Mouse (Mus musculus) CH12.LX (cell line): ENCODE measurements around the gene Ier3. TPM values are rescaled to one million over a fixed set of nuclear protein-coding genes. Genes with fewer than 3 reads are reported as not detected.

ENCODE experiments used
- DNase-seq: peaks from one replicate; pipeline ENCODE4 v3.0.0-alpha.2; 2013; ENCODE audit errors: extremely low read depth
- H3K27ac ChIP-seq: 2 replicates; pipeline ENCODE4 v1.5.1; 2012; ENCODE audit warnings: low read depth, mild to moderate bottlenecking, control low read depth, moderate library complexity; ENCODE audit not compliant: insufficient read depth
- H3K27me3 ChIP-seq: replicated peaks from 2 replicates; pipeline ENCODE3; 2012; ENCODE audit warnings: inconsistent platforms
- H3K36me3 ChIP-seq, 2 experiments: replicated peaks in 1 of 2; 2 replicates each; pipeline versions ENCODE3 to v1.6.1; 2012; ENCODE audit warnings: inconsistent platforms in 1 of 2, low read length in 1 of 2, mild to moderate bottlenecking in 1 of 2, mixed read lengths in 1 of 2, moderate library complexity in 1 of 2; ENCODE audit not compliant: control insufficient read depth in 1 of 2, insufficient read depth in 1 of 2
- H3K4me1 ChIP-seq, 2 experiments: 2 replicates each; pipeline ENCODE4 v1.6.1; 2012; ENCODE audit warnings: inconsistent platforms in 1 of 2, moderate library complexity in 1 of 2; ENCODE audit not compliant: insufficient read depth in 2 of 2, control insufficient read depth in 1 of 2
- H3K4me2 ChIP-seq: 2 replicates; pipeline ENCODE4 v1.6.1; 2012; ENCODE audit warnings: low read depth, mild to moderate bottlenecking, control low read depth; ENCODE audit not compliant: poor library complexity, insufficient read depth, severe bottlenecking
- H3K4me3 ChIP-seq, 3 experiments: fragments of 150-350 bp in 1 of 3; sonication (generic) in 1 of 3; replicated peaks in 1 of 3; 2 replicates each; pipeline versions ENCODE3 to v1.5.1; 2011 to 2012; ENCODE audit warnings: low read depth in 2 of 3, low read length in 2 of 3, mild to moderate bottlenecking in 2 of 3, moderate library complexity in 2 of 3, control low read depth in 1 of 3, improper control_type of control experiment in 1 of 3, inconsistent platforms in 1 of 3, mixed read lengths in 1 of 3; ENCODE audit not compliant: poor library complexity in 1 of 3
- H3K79me2 ChIP-seq: replicated peaks from 2 replicates; pipeline ENCODE4 v1.6.1; 2012; ENCODE audit warnings: mild to moderate bottlenecking, moderate library complexity; ENCODE audit not compliant: control insufficient read depth, poor library complexity, insufficient read depth, severe bottlenecking; ENCODE audit errors: extremely low read depth
- H3K9ac ChIP-seq: 2 replicates; pipeline ENCODE4 v1.6.1; 2012; ENCODE audit warnings: low read depth, mild to moderate bottlenecking, control low read depth, moderate library complexity; ENCODE audit not compliant: insufficient read depth
- H3K9me3 ChIP-seq: replicated peaks from 2 replicates; pipeline ENCODE3; 2012; ENCODE audit warnings: low read length, inconsistent platforms, mixed read lengths
- BHLHE40 ChIP-seq: IDR thresholded peaks from 2 replicates; pipeline ENCODE4 v1.6.1; 2011; ENCODE audit warnings: mild to moderate bottlenecking, low read depth, low read length, improper control_type of control experiment
- GABPA ChIP-seq: IDR thresholded peaks from 2 replicates; pipeline ENCODE4 v1.6.1; 2012; ENCODE audit warnings: low read depth, low read length, improper control_type of control experiment, inconsistent platforms; ENCODE audit not compliant: insufficient replicate concordance
- JUND ChIP-seq: conservative IDR thresholded peaks from 2 replicates; pipeline ENCODE4 v1.6.1; 2011; ENCODE audit warnings: low read depth, low read length, improper control_type of control experiment
- RCOR1 ChIP-seq: conservative IDR thresholded peaks from 2 replicates; pipeline ENCODE4 v1.6.1; 2012; ENCODE audit warnings: low read depth, mild to moderate bottlenecking, inconsistent platforms, low read length, improper control_type of control experiment
- TBP ChIP-seq: conservative IDR thresholded peaks from 2 replicates; pipeline ENCODE4 v1.6.1; 2011; ENCODE audit warnings: low read depth, low read length, improper control_type of control experiment
- ZMIZ1 ChIP-seq: IDR thresholded peaks from 2 replicates; pipeline ENCODE4 v1.6.1; 2012; ENCODE audit warnings: low read depth, mild to moderate bottlenecking, inconsistent platforms, low read length, improper control_type of control experiment
- ZNF384 ChIP-seq: IDR thresholded peaks from 2 replicates; pipeline ENCODE4 v1.6.1; 2012; ENCODE audit warnings: low read depth, low read length, improper control_type of control experiment, inconsistent platforms
- dilution Hi-C: fragments of 300-500 bp; cut with MboI; formaldehyde crosslinking; loops from 2 replicates; pipeline ENCODE4 v1.14.3; 2020; ENCODE audit warnings: low sequenced_read_pairs; ENCODE audit not compliant: extremely low pct_unique_long_range_greater_than_20kb, extremely low pct_ligation_motif_present
- in situ Hi-C: fragments of 300-500 bp; cut with MboI; formaldehyde crosslinking; loops from 3 replicates; pipeline ENCODE4 v1.14.3; 2019; ENCODE audit warnings: low sequenced_read_pairs, low pct_ligation_motif_present, low pct_unique_long_range_greater_than_20kb, mixed read lengths
- polyA plus RNA-seq: library from polyadenylated mRNA; unstranded; fragments of >175 nt; gene quantifications from 2 replicates; pipeline ENCODE4 v1.2.1, GENCODE M21; 2012; ENCODE audit warnings: low read depth; ENCODE audit not compliant: insufficient read length
- total RNA-seq, 2 experiments: library from RNA; depleted of rRNA; stranded (reverse); fragments of 300-350 nt in 1 of 2; fragments of >200 nt in 1 of 2; gene quantifications; 2 replicates each; pipeline ENCODE4 v1.2.3; 2012 to 2014

Ier3 gene
- total and polyA plus RNA-seq, 3 experiments, result 12.6 to 27.2 (median 15.0) TPM

DNA sequence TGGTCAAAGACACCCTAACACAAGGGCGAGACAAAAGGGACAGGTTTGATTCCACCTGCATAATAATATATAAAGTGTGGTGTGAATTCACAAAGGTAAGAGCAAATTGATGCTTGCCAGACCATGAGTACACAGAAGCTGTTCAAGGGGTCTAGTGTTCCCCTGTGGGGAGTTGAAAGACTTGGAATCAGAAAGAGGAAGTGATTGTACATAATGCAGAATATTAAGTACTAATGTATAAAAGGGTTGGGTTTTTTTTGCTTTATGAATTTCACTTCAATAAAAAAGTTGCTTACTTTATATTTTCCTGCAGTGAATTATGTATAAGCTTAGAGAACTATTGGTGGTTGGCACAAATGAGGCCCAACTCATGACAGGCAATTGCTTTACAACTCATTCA, 37.9 kb downstream of the Ier3 start:
- H3K4me2 ChIP-seq, result no peak overlapping the region
- no peak overlapping the region for H3K4me3 ChIP-seq
- H3K79me2 ChIP-seq, result no peaks in the 10 kb centered on the region
- peaks cover 8 to 33% of the 10 kb centered on the region in 2 experiments for H3K36me3 ChIP-seq
- TF ChIP-seq ZNF384 (no peak), ZMIZ1 (no peak), RCOR1 (no peak), TBP (no peak)
- no peaks in the 10 kb centered on the region for H3K9me3 ChIP-seq
- dilution Hi-C loops (no loop called here), in situ Hi-C loops (no loop called here)
- peaks cover 0 to 14% of the 10 kb centered on the region in 2 experiments; a peak in 2 of 4 replicates for H3K4me1 ChIP-seq
- no peak for DNase-seq
- H3K27me3 ChIP-seq, result no peaks in the 10 kb centered on the region
- H3K27ac ChIP-seq, result no peak overlapping the region
- no peak overlapping the region for H3K9ac ChIP-seq

DNA sequence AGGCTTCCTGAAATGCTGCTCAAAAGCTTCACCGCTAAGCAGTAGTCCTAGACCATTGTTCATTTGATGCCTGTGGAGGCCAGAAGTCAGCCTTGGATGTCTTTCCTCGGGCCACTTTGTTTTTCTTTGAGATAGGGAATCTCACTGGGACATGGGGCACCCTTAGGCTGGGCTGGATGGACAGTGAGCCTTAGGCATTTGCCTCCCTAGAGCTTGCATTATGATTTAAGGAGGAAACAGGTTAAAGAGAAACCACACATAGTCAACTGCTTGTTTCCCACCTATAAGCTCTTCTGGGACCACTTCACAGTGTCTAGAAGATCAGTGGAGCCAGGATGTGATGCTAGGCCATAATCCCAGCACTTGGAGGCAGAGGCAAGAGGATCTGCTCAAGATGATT, 38.4 kb downstream of the Ier3 start:
- H3K27ac ChIP-seq, result no peak overlapping the region
- no peaks in the 10 kb centered on the region for H3K9me3 ChIP-seq
- DNase-seq, result no peak
- no peaks in the 10 kb centered on the region for H3K27me3 ChIP-seq
- H3K36me3 ChIP-seq, result peaks cover 7 to 29% of the 10 kb centered on the region in 2 experiments
- dilution Hi-C loops, result no loop called here
- no peak overlapping the region for H3K4me2 ChIP-seq
- in situ Hi-C loops, result loop anchor here (10.0 kb wide), 1 partner anchor 125 kb away; no protein-coding TSS in a partner anchor
- peaks cover 0 to 16% of the 10 kb centered on the region in 2 experiments; a peak in 2 of 4 replicates for H3K4me1 ChIP-seq
- H3K4me3 ChIP-seq, result no peak overlapping the region
- no peak for TF ChIP-seq GABPA
- H3K79me2 ChIP-seq, result no peaks in the 10 kb centered on the region
- no peak overlapping the region for H3K9ac ChIP-seq

DNA sequence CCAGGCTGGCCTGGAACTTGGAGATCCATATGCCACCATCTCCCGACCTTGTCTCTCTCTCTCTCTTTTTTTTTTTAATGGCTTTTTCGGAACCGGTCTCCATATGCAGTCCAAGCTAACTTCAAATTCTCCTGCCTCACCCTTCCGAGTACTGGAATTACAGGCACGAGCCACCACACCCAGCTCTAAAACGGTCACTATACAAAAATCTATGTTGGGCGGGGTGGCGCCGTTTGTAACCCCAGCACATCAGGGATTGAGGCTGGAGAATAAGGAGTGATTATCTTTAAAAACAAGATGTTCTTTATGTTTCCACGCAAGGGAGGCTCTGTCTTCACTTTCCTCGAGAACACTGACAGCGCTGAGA, 39.3 kb downstream of the Ier3 start:
- Histone ChIP-seq H3K4me1 (peaks cover 0 to 21% of the 10 kb centered on the region in 2 experiments; a peak in 2 of 4 replicates), H3K27me3 (no peaks in the 10 kb centered on the region), H3K27ac (no peak overlapping the region), H3K4me2 (peak overlapping the region; percentile 91), H3K9me3 (no peaks in the 10 kb centered on the region), H3K79me2 (no peaks in the 10 kb centered on the region), H3K9ac (peak overlapping the region; percentile 20; the same call in 1 of the 2 replicates), H3K36me3 (peaks cover 5 to 24% of the 10 kb centered on the region in 2 experiments), H3K4me3 (peak overlapping the region in 1 of 3 experiments; percentile 52)
- in situ Hi-C loops, result loop anchor here (10.0 kb wide), 1 partner anchor 126 kb away; no protein-coding TSS in a partner anchor
- dilution Hi-C loops, result no loop called here
- no peak for DNase-seq
- peak; percentile 10; the same call in 1 of the 2 replicates for TF ChIP-seq BHLHE40
- no peak for TF ChIP-seq JUND
